Mouse (Mus musculus): Measurements from ENCODE around the gene Chsy1. TPM values are rescaled to one million over a fixed set of nuclear protein-coding genes. Genes with fewer than 3 reads are reported as not detected.

Chsy1 gene
- polyA plus RNA-seq, 1 experiment from 2014 or later = 13.4 TPM

DNA sequence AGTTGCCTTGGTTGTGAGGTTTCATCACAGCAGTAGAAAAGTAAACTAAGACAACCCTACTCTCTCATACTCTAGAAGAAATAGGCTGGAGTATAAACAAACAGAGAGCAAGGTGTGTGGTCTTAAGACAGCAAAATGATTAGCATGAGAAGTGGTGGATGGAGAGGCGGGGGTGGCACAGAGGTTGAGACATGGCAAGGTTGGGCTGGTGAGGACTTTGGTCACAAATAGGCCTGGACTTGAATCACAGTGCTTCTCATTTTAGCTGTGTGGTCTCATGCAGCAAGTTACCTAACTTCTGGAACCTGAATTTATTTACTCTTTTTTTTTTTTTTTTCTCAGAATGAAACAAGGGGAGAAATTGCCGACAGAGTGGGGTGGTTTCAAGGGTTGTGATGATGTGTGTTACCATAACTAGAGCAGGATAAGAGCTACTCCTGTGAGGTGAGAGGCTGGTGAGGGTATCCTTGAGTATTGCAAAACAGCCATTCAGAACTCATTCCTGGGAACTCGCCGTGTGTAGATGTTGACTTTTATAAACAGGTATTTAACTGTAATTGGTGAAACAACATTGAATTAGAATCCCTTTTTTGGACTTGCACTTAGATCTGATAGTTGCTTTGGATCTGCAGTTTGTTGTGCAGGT, 22.6 kb downstream of the Chsy1 start:
- no peaks in the 10 kb centered on the region for H3K9me3 ChIP-seq
- peaks cover 20% of the 10 kb centered on the region for H3K4me1 ChIP-seq
- H3K36me3 ChIP-seq (replicated peaks) = peaks cover 51% of the 10 kb centered on the region
- no peaks in the 10 kb centered on the region for H3K27me3 ChIP-seq (replicated peaks; ENCODE audit: low read depth, poor library complexity, severe bottlenecking)
- DNase-seq (ENCODE audit: low spot score) = no peak
- no peak overlapping the region for H3K4me3 ChIP-seq
- no peak overlapping the region for H3K27ac ChIP-seq (replicated peaks)
- 92% methylated on average over 4 of the region's 4 CpGs for WGBS

DNA sequence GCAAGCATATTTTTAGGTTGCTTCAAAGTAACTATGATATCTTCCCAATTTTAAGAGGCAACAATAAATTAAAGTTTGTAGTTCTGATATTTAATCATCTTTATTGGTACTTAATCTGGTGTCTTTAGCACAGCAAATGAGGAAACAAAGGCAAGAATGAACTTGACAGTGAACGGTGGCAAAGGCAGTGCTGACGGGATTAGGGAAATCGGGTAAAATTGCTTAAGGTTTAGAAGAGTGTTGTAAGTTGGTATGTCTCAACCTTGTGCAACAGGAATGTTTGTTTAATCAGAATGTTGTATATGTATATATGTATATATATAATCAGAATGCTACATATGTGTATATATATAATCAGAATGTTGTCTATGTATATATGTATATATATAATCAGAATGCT, 24.8 kb downstream of the Chsy1 start:
- 94% methylated on average over 3 of the region's 3 CpGs for WGBS
- DNase-seq (ENCODE audit: low spot score) = no peak

DNA sequence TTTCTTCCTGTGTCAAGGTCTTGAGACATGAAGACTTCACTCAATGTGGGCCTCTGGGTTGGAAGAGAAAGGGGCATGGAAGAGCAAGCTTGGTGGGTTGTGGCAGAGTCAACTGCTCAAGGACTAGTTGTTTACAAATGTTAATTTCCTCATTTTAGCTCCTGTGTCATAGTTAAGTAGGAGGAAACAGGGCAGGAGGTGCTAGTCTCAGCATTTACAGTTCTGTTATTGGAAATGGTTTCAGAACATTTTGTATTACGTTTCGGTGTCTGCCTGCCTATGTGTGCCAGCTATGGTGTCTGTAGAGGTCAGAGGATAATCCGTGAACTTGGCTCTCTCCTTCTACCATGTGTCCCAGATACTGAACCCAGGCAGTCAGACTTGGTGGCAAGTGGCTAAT, 26.3 kb downstream of the Chsy1 start:
- Histone ChIP-seq H3K36me3 (replicated peaks) (peaks cover 37% of the 10 kb centered on the region), H3K4me3 (no peak overlapping the region), H3K27me3 (replicated peaks; ENCODE audit: low read depth, poor library complexity, severe bottlenecking) (no peaks in the 10 kb centered on the region), H3K27ac (replicated peaks) (no peak overlapping the region), H3K4me1 (peaks cover 10% of the 10 kb centered on the region), H3K9me3 (no peaks in the 10 kb centered on the region)
- WGBS = 89% methylated on average over 3 of the region's 3 CpGs
- no peak for DNase-seq (ENCODE audit: low spot score)

More for the DNA sequence above, 24.8 kb downstream of the Chsy1 start:
- peaks cover 10% of the 10 kb centered on the region for H3K4me1 ChIP-seq
- no peaks in the 10 kb centered on the region for H3K9me3 ChIP-seq
- H3K36me3 ChIP-seq (replicated peaks) = peaks cover 34% of the 10 kb centered on the region
- no peak overlapping the region for H3K27ac ChIP-seq (replicated peaks)
- H3K4me3 ChIP-seq = no peak overlapping the region
- H3K27me3 ChIP-seq (replicated peaks; ENCODE audit: low read depth, poor library complexity, severe bottlenecking) = no peaks in the 10 kb centered on the region

DNA sequence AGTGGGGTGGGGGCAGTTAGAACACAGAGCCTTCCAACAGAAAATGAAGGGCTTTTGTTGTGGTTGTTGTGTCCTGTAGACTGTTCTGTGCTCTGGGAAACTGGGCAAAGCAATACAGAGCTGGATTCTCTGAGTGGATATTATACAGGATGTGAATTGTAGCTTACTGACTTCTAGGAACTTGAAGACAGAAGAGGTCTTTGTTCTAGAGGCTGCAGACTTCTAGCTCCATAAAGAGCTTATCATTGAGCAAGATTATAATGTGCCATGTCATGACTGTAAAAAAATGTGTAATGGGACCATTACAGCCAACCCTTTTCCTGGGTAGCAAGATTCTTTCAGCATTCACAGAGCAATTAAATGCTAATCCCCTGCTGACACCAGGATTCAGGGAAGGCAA, 26.9 kb downstream of the Chsy1 start:
- H3K4me1 ChIP-seq = peaks cover 10% of the 10 kb centered on the region
- no peak overlapping the region for H3K4me3 ChIP-seq
- H3K36me3 ChIP-seq (replicated peaks) = peaks cover 32% of the 10 kb centered on the region
- H3K27me3 ChIP-seq (replicated peaks; ENCODE audit: low read depth, poor library complexity, severe bottlenecking) = no peaks in the 10 kb centered on the region
- no peak for DNase-seq (ENCODE audit: low spot score)
- H3K27ac ChIP-seq (replicated peaks) = no peak overlapping the region
- H3K9me3 ChIP-seq = no peaks in the 10 kb centered on the region

DNA sequence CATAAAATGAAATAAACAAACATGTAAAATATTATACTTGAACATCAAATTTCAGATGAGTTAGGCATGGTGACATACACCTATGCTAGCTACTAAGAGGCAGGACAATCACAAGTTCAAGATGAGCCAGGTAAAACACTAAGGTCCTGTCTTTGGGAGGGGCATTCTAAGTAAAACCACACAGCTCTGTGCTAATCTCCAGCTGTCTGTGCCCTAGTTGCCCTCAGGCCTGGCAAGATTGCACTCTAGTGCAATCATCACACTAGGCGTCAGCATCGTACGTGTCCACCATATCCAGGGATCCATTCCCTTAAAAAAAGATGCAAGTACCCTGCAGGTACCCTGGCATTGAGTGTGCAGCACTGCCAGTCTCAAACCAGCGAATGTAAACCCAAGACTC, 28.0 kb downstream of the Chsy1 start:
- H3K27me3 ChIP-seq (replicated peaks; ENCODE audit: low read depth, poor library complexity, severe bottlenecking) = no peaks in the 10 kb centered on the region
- no peak overlapping the region for H3K27ac ChIP-seq (replicated peaks)
- H3K4me3 ChIP-seq = no peak overlapping the region
- no peaks in the 10 kb centered on the region for H3K9me3 ChIP-seq
- WGBS = 90% methylated on average over 4 of the region's 4 CpGs
- DNase-seq (ENCODE audit: low spot score) = no peak
- H3K4me1 ChIP-seq = peaks cover 10% of the 10 kb centered on the region
- H3K36me3 ChIP-seq (replicated peaks) = peaks cover 24% of the 10 kb centered on the region

DNA sequence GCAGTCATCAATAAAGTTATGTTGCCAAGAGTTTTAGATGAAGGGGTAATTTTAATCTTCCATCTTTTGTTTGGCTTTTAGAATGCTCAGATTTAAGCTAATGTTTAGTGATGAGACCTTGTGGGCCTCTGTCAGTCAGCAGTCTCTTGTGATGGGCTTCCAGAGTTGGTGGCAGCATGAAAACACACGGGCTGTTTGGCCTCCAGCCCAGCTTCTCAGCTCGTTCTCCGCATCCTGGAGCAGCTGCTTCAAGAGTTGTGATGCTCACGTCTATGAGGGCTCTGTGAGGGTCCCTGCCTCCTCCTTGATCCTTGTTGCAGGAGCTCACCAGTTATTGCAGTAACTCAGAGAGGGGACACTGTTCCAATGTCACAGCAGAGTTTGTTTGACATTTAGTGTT, 29.0 kb downstream of the Chsy1 start:
- no peak overlapping the region for H3K4me3 ChIP-seq
- no peaks in the 10 kb centered on the region for H3K27me3 ChIP-seq (replicated peaks; ENCODE audit: low read depth, poor library complexity, severe bottlenecking)
- WGBS = 76% methylated on average over 4 of the region's 4 CpGs
- DNase-seq (ENCODE audit: low spot score) = no peak
- peaks cover 26% of the 10 kb centered on the region for H3K36me3 ChIP-seq (replicated peaks)
- H3K9me3 ChIP-seq = no peaks in the 10 kb centered on the region
- H3K27ac ChIP-seq (replicated peaks) = no peak overlapping the region
- peaks cover 10% of the 10 kb centered on the region for H3K4me1 ChIP-seq

DNA sequence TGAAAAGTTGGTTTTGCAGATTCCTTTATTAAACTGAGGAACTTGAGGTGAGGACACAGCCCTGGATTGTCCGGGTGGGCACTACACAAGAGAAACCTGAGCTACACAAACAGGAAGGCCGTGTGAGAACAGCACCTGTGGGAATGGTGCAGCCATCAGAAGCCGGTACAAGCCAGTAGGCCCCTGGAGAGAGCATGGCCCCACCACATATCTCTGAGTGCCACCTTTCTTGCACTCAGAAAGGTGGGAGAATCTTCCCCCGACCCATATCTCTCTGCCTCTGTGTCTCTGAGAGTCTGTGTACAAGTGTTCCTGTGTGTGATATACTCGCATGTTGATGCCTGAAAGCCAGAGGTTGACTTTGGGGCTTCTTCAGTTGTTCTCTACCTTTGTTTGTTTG, 29.6 kb downstream of the Chsy1 start:
- 82% methylated on average over 5 of the region's 5 CpGs for WGBS
- Histone ChIP-seq H3K4me3 (no peak overlapping the region), H3K27ac (replicated peaks) (no peak overlapping the region), H3K27me3 (replicated peaks; ENCODE audit: low read depth, poor library complexity, severe bottlenecking) (no peaks in the 10 kb centered on the region), H3K9me3 (no peaks in the 10 kb centered on the region), H3K36me3 (replicated peaks) (peaks cover 30% of the 10 kb centered on the region), H3K4me1 (peaks cover 10% of the 10 kb centered on the region)
- no peak for DNase-seq (ENCODE audit: low spot score)

DNA sequence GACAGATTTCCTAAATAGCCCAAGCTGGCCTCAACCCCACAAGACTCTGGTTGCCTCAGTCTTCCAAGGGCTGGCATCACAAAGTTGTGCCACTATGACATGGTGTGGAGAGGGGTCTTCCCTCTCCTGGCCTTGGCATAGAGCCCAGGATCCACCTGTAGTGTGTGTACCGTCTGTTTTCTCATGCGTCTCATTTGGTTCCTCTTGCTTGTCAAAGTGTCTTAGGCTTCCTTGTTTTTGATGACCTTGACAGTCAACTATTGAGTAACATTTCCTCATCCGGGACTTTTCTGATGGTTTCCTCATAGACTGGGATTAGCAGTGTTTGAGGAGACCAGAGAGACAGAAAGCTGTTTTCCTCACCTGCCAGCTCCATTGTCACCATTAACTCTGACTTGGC, 30.8 kb downstream of the Chsy1 start:
- peaks cover 39% of the 10 kb centered on the region for H3K36me3 ChIP-seq (replicated peaks)
- H3K27ac ChIP-seq (replicated peaks) = no peak overlapping the region
- H3K27me3 ChIP-seq (replicated peaks; ENCODE audit: low read depth, poor library complexity, severe bottlenecking) = no peaks in the 10 kb centered on the region
- no peaks in the 10 kb centered on the region for H3K9me3 ChIP-seq
- 82% methylated on average over 3 of the region's 3 CpGs for WGBS
- H3K4me1 ChIP-seq = peaks cover 10% of the 10 kb centered on the region
- H3K4me3 ChIP-seq = no peak overlapping the region
- DNase-seq (ENCODE audit: low spot score) = no peak

DNA sequence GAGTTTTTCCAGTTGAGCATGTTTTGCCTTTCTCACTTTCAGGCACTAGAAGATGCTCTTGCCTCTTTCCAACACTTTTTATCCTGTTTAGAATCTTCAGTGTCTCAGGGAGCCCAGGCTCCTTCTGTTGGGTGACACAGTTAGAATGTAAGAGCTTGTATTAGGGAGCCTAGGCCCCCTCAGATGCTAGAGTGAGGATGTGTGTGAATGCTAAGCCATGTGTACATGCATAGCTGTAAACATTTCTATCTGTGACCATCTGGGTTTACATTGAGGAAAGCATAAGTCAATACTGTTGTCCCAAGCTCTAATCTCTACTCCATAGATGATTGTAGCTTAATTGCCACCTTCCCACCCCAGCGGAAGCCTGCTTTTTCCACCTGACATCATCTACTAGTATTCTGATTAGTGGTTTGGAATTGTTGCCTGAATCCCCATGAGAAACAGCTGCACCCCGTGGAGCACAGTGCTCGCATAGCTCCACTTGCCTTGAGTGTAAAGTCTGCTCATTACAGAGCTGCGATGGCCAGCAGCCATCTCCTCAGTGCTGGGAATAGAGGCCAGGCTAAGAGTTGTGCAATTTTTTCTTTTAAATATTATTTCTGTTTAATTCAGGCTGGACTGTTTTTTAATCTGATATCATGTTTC, 31.7 kb downstream of the Chsy1 start:
- DNase-seq (ENCODE audit: low spot score) = no peak
- Histone ChIP-seq H3K27ac (replicated peaks) (no peak overlapping the region), H3K4me1 (peaks cover 5% of the 10 kb centered on the region), H3K9me3 (no peaks in the 10 kb centered on the region), H3K36me3 (replicated peaks) (peaks cover 39% of the 10 kb centered on the region), H3K27me3 (replicated peaks; ENCODE audit: low read depth, poor library complexity, severe bottlenecking) (no peaks in the 10 kb centered on the region), H3K4me3 (no peak overlapping the region)
- 86% methylated on average over 4 of the region's 4 CpGs for WGBS

DNA sequence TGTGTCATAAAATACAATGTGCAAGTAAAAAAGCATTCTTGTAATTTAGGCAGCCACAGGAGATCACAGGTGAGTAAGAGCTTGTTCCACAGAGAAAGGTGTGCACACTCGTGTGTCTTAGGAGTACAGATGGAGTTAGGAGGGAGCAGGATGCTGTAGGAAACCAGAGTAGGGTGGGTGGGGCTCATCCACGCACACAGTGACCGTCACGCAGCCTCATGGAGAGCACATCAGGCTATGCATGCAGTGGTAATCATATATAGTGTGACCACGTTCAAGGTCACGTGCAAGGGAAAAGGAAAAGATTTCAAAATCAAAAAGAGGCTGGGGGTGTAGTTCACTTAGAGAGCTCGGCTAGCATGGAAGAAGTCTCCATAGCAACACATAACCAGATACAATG, 33.2 kb downstream of the Chsy1 start:
- no peaks in the 10 kb centered on the region for H3K4me1 ChIP-seq
- 90% methylated on average over 7 of the region's 7 CpGs for WGBS
- H3K27me3 ChIP-seq (replicated peaks; ENCODE audit: low read depth, poor library complexity, severe bottlenecking) = no peaks in the 10 kb centered on the region
- peaks cover 49% of the 10 kb centered on the region for H3K36me3 ChIP-seq (replicated peaks)
- no peak overlapping the region for H3K4me3 ChIP-seq
- H3K9me3 ChIP-seq = no peaks in the 10 kb centered on the region
- DNase-seq (ENCODE audit: low spot score) = no peak
- H3K27ac ChIP-seq (replicated peaks) = no peak overlapping the region

DNA sequence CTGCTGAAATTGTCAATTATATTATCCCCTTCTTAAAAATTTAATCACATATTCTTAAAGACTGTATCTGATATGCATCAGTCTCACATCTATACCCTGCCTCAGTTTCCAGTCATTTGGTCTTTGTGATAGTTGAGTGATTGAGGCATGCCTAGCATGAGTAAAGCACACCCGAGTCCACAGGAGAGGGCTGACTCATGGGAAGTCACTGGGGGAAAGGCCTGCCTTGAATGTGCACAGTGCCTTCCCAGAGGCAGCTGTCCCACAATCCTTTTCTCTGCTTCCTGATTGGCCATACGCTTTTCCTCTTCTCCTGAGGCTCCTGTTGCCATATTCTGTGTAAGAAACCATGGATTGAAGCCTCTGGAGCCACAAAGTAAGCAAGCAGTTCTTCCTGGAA, 35.2 kb downstream of the Chsy1 start:
- peaks cover 53% of the 10 kb centered on the region for H3K36me3 ChIP-seq (replicated peaks)
- no peak for DNase-seq (ENCODE audit: low spot score)
- WGBS = 91% methylated on average over 2 of the region's 2 CpGs
- no peaks in the 10 kb centered on the region for H3K4me1 ChIP-seq
- no peak overlapping the region for H3K4me3 ChIP-seq
- no peak overlapping the region for H3K27ac ChIP-seq (replicated peaks)
- H3K9me3 ChIP-seq = no peaks in the 10 kb centered on the region
- no peaks in the 10 kb centered on the region for H3K27me3 ChIP-seq (replicated peaks; ENCODE audit: low read depth, poor library complexity, severe bottlenecking)

DNA sequence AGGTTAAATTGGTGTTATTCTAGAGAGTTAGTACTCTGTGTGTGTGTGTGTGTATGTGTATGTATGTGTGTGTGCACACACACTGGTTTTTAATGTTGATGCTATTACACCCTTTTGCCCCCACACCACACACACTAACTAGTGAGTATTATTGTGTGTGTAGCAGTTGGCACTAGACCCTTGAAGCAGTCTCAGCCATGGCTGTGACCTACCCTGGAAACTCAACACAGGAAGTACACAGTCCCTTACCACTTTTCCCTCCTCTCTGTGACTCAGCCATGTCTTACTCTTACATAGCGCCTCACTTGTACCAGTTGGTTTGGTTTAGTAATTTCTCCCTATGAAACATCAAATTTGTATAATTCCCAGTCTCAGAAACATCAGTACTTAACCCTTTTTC, 37.8 kb downstream of the Chsy1 start:
- WGBS = 95% methylated on average over 1 of the region's 1 CpGs
- no peaks in the 10 kb centered on the region for H3K4me1 ChIP-seq
- H3K36me3 ChIP-seq (replicated peaks) = peaks cover 48% of the 10 kb centered on the region
- no peak overlapping the region for H3K27ac ChIP-seq (replicated peaks)
- DNase-seq (ENCODE audit: low spot score) = no peak
- H3K9me3 ChIP-seq = no peaks in the 10 kb centered on the region
- no peaks in the 10 kb centered on the region for H3K27me3 ChIP-seq (replicated peaks; ENCODE audit: low read depth, poor library complexity, severe bottlenecking)
- H3K4me3 ChIP-seq = no peak overlapping the region

DNA sequence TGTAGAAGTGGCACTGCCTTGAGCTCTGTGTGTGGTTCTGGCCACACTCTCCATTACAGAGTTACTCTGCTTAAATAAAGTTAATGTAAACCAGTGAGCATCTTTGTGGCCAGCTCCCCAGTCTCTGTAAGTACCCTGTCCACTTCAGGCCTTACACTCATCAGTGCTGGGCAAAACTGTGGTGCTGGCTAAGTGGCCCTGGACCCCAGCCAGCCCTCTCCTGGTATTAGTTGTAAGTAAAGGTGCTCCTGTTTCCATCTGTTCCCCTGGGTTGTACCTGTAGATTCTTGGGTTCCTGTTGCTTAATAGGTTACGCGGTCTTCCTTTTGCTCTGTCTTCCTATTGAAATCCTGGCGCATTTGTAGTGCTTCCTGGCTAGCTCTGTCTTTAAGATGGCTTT, 38.5 kb downstream of the Chsy1 start:
- no peaks in the 10 kb centered on the region for H3K27me3 ChIP-seq (replicated peaks; ENCODE audit: low read depth, poor library complexity, severe bottlenecking)
- WGBS = 97% methylated on average over 3 of the region's 3 CpGs
- no peaks in the 10 kb centered on the region for H3K4me1 ChIP-seq
- no peak overlapping the region for H3K4me3 ChIP-seq
- no peaks in the 10 kb centered on the region for H3K9me3 ChIP-seq
- peaks cover 51% of the 10 kb centered on the region for H3K36me3 ChIP-seq (replicated peaks)
- H3K27ac ChIP-seq (replicated peaks) = no peak overlapping the region
- DNase-seq (ENCODE audit: low spot score) = no peak
